Mouse (Mus musculus): ENCODE measurements at regions not wholly inside any gene's neighbourhood (a gene's known extent, or its start where the extent isn't known, plus 50 kb on each side); places are given as distances from the start of the nearest gene placed in this dataset.

DNA sequence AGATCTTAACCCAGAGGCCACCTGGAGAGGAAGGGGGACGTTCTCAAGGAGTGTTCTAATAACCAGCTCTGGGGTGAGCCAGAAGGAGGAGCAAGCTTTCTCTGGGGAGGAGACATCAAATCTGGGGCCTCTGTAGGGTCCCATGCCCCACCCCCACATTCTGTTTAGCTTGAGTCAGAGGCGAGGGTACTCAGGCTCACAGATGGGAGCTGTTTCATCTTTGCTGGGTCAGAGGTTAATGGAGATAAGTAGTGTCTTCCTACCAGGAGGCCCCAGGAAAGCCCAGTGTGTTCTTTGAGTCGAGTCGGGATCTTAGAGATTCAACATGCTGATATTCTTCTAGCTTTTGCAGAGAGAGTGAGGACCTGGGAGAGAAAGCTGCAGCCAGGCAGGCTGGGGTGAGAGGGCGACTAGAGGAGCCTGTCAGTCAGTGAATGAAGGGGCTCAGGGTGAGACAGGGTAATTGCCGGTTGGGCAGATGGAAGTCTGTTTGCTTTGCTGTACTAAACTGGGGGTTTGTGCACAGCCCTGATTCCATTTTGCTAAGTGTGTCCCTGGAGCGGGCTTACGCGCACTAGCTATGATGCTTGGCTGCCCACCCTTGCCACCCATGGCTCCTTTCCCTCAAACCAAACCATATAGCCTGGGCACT, 124.0 kb downstream of the Dact1 start:
- peak; percentile 41 for ATAC-seq (replicated peaks)

DNA sequence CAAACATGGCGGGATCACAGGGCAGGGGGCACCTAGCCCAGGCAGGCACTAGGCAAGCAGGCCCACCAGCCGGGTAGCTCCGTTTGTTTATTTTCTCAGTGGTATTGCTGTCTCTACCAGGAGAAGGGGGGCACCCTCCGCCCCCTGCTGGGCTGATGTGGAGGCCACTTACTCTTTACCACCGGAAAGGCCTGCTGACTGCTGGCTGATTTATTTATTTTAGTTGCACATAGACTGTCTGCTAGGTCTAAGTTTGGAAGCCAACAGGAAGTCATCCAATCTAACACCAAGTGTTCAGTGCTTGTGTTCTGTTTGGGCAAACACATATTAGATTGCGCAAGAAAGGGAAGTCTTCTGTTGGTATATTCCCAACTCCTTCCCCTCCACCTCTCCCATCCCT, 128.6 kb downstream of the Dact1 start:
- no peak for ATAC-seq (replicated peaks)
- H3K4me3 ChIP-seq: no peak overlapping the region
- H3K9me3 ChIP-seq: no peaks in the 10 kb centered on the region
- H3K9ac ChIP-seq (replicated peaks): no peak overlapping the region
- no peaks in the 10 kb centered on the region for H3K27me3 ChIP-seq
- H3K4me2 ChIP-seq (replicated peaks): no peak overlapping the region
- no peak overlapping the region for H3K27ac ChIP-seq (replicated peaks)
- no peaks in the 10 kb centered on the region for H3K36me3 ChIP-seq
- WGBS: 65% methylated on average over 6 of the region's 6 CpGs
- peaks cover 8% of the 10 kb centered on the region; the same call in 1 of the 2 replicates for H3K4me1 ChIP-seq

More for the DNA sequence above, 124.0 kb downstream of the Dact1 start:
- Histone ChIP-seq H3K4me1 (peaks cover 24% of the 10 kb centered on the region), H3K27me3 (no peaks in the 10 kb centered on the region), H3K4me3 (no peak overlapping the region), H3K27ac (replicated peaks) (no peak overlapping the region), H3K36me3 (no peaks in the 10 kb centered on the region), H3K9ac (replicated peaks) (no peak overlapping the region), H3K4me2 (replicated peaks) (no peak overlapping the region), H3K9me3 (no peaks in the 10 kb centered on the region)
- 44% methylated on average over 9 of the region's 9 CpGs for WGBS

GRCm38 (mm10) chr12:71440863-71441262, 131.2 kb downstream of the Dact1 start:
- no peak overlapping the region for H3K9ac ChIP-seq (replicated peaks)
- no peak overlapping the region for H3K4me3 ChIP-seq
- no peaks in the 10 kb centered on the region for H3K9me3 ChIP-seq
- no peaks in the 10 kb centered on the region for H3K27me3 ChIP-seq
- 86% methylated on average over 3 of the region's 3 CpGs for WGBS
- no peaks in the 10 kb centered on the region for H3K4me1 ChIP-seq
- H3K36me3 ChIP-seq: no peaks in the 10 kb centered on the region
- H3K27ac ChIP-seq (replicated peaks): no peak overlapping the region
- H3K4me2 ChIP-seq (replicated peaks): no peak overlapping the region
- ATAC-seq (replicated peaks): no peak

DNA sequence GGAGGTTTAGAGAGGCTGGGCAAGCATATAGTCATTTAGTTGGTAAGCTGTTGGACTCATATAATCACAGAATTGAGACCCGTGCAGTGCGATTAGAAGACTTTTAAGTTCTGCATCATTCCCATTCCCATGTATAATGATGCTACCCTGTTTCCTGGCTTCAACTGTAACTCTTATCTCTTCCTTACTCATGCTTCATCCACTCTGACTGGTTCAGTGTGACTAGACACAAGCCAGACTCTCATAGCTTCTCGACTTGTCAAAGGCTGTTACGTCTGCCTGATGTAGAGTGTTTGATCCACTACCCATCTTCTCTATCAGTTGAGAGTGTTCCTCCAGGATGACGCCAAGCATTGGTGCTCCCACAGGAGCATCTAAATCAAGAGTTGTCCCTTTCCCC, 131.6 kb downstream of the Dact1 start:
- Histone ChIP-seq H3K9ac (replicated peaks) (no peak overlapping the region), H3K27ac (replicated peaks) (no peak overlapping the region), H3K4me3 (no peak overlapping the region), H3K27me3 (no peaks in the 10 kb centered on the region), H3K9me3 (no peaks in the 10 kb centered on the region), H3K36me3 (no peaks in the 10 kb centered on the region), H3K4me2 (replicated peaks) (no peak overlapping the region), H3K4me1 (no peaks in the 10 kb centered on the region)
- no peak for ATAC-seq (replicated peaks)
- 90% methylated on average over 5 of the region's 5 CpGs for WGBS

DNA sequence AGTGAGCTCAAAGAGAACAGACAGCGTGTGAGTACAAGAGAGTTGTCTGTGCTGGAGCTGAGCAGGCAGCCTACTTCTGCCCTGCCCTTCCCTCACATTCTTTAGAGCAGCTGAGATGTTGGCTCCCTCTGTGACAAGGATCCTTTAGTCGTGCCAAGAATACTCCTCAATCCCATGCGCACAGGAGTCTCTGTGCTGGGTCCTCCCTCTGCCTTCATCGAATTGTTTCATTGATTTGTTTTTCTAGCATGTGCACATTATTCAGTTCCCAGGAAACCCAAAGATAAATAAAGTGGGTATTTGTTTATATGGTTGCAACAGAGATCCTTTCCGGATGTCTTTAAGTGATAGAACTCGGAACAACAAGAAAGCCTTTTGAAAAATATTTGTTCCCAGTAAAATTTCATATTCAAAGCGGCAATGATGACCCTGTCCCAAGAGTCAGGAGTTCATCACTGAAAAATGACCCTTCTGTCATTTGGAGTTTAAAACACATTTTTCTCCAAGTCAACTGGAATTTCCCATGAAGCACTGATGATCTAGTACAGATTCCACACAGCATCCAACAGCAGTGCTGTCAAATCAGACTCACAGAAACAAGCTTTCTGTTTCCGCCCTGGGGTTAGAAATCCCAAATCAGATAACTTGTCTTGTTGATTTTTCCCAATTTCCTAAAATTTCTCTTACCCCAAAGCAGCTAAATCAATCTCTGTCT, 136.7 kb downstream of the Dact1 start:
- no peak for ATAC-seq (replicated peaks)
- H3K36me3 ChIP-seq: no peaks in the 10 kb centered on the region
- H3K27ac ChIP-seq (replicated peaks): no peak overlapping the region
- no peaks in the 10 kb centered on the region for H3K9me3 ChIP-seq
- H3K4me2 ChIP-seq (replicated peaks): no peak overlapping the region
- H3K4me3 ChIP-seq: no peak overlapping the region
- no peaks in the 10 kb centered on the region for H3K27me3 ChIP-seq
- H3K9ac ChIP-seq (replicated peaks): no peak overlapping the region
- H3K4me1 ChIP-seq: no peaks in the 10 kb centered on the region
- 70% methylated on average over 8 of the region's 8 CpGs for WGBS

- Histone ChIP-seq H3K9me3 (no peaks in the 10 kb centered on the region), H3K36me3 (no peaks in the 10 kb centered on the region), H3K9ac (replicated peaks) (no peak overlapping the region), H3K27me3 (no peaks in the 10 kb centered on the region), H3K4me1 (no peaks in the 10 kb centered on the region), H3K27ac (replicated peaks) (no peak overlapping the region), H3K4me2 (replicated peaks) (no peak overlapping the region), H3K4me3 (no peak overlapping the region)
- no peak for ATAC-seq (replicated peaks)
- WGBS: 56% methylated on average over 7 of the region's 7 CpGs
These were observed 137.2 kb downstream of the Dact1 start for GRCm38 (mm10) chr12:71446892-71447268.

DNA sequence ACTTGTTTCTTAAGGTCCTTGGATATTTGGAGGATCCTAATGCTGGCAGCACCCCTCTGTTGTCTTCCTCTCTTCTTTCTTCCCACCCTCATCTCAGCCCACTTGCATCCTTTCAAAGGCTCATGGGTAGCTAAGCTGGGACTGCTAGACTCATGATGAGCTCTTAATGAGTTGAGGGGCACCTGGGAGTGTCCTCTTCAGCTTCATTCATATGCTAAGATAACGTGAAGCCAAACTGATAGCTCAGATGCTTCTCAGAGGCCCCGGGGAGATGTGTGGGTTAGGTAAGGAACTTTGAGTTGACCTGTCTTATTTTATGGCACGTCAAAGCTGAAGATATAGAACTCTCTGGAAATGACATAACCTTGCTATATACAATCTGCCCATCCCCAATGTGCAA, 139.3 kb downstream of the Dact1 start:
- no peaks in the 10 kb centered on the region for H3K27me3 ChIP-seq
- no peak overlapping the region for H3K4me3 ChIP-seq
- no peaks in the 10 kb centered on the region for H3K36me3 ChIP-seq
- no peak overlapping the region for H3K9ac ChIP-seq (replicated peaks)
- 69% methylated on average over 3 of the region's 3 CpGs for WGBS
- ATAC-seq (replicated peaks): no peak
- H3K4me2 ChIP-seq (replicated peaks): no peak overlapping the region
- H3K4me1 ChIP-seq: no peaks in the 10 kb centered on the region
- H3K27ac ChIP-seq (replicated peaks): no peak overlapping the region
- H3K9me3 ChIP-seq: no peaks in the 10 kb centered on the region

GRCm38 (mm10) chr12:71450128-71450527, 140.4 kb downstream of the Dact1 start:
- ATAC-seq (replicated peaks): no peak

DNA sequence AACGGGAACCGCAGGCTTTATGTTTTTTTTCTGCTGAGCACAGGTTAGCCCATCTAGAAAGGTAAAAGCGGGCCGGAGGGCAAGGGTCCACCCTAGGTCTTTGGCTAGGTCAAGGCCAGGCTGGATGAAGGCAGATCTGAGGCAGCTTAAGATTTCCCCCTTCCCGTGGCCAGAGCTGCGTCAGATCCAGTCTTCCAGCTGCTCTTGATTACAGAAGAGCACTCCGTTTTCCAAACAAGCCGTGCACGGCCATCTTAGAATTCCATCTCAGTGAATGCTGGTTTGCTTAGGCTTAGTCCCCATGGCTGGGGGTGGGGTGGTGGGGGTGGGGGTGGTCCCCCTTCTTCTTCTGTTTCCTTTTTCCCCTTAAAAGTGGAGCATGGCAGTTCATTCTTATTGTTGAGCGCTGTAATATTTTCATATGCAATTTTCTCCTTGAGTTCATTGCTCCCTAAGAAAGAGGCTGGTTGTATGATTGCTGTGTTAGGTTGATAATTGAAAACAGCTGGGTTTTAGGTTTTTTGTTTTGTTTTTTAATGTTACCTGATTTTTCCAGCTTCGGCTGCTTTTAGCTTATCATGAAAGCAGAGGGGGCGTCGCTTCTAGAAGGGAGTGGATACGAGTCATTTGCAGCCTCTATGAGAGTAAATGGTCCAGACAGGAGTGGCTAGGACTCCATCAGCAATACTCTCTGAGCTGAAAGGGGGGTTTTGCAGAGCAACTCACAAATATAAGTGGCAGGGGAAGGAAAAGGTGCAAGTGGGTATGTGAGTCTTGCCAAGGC, 141.2 kb downstream of the Dact1 start:
- no peaks in the 10 kb centered on the region for H3K4me1 ChIP-seq
- WGBS: 84% methylated on average over 14 of the region's 14 CpGs
- no peak for ATAC-seq (replicated peaks)
- no peak overlapping the region for H3K27ac ChIP-seq (replicated peaks)
- H3K9ac ChIP-seq (replicated peaks): no peak overlapping the region
- no peak overlapping the region for H3K4me2 ChIP-seq (replicated peaks)
- no peak overlapping the region for H3K4me3 ChIP-seq
- no peaks in the 10 kb centered on the region for H3K36me3 ChIP-seq
- H3K9me3 ChIP-seq: no peaks in the 10 kb centered on the region
- no peaks in the 10 kb centered on the region for H3K27me3 ChIP-seq

More at GRCm38 (mm10) chr12:71450128-71450527, 140.4 kb downstream of the Dact1 start:
- H3K9me3 ChIP-seq: no peaks in the 10 kb centered on the region
- no peak overlapping the region for H3K4me3 ChIP-seq
- H3K9ac ChIP-seq (replicated peaks): no peak overlapping the region
- no peak overlapping the region for H3K4me2 ChIP-seq (replicated peaks)
- no peak overlapping the region for H3K27ac ChIP-seq (replicated peaks)
- no peaks in the 10 kb centered on the region for H3K27me3 ChIP-seq
- no peaks in the 10 kb centered on the region for H3K36me3 ChIP-seq
- 75% methylated on average over 4 of the region's 4 CpGs for WGBS
- no peaks in the 10 kb centered on the region for H3K4me1 ChIP-seq

- Histone ChIP-seq H3K4me2 (replicated peaks) (no peak overlapping the region), H3K9me3 (no peaks in the 10 kb centered on the region), H3K27me3 (no peaks in the 10 kb centered on the region), H3K4me1 (peaks cover 3% of the 10 kb centered on the region; the same call in 1 of the 2 replicates), H3K4me3 (no peak overlapping the region), H3K9ac (replicated peaks) (no peak overlapping the region), H3K27ac (replicated peaks) (no peak overlapping the region), H3K36me3 (no peaks in the 10 kb centered on the region)
- WGBS: 87% methylated on average over 6 of the region's 6 CpGs
- no peak for ATAC-seq (replicated peaks)
These were observed 147.2 kb downstream of the Dact1 start for GRCm38 (mm10) chr12:71456900-71457299.

DNA sequence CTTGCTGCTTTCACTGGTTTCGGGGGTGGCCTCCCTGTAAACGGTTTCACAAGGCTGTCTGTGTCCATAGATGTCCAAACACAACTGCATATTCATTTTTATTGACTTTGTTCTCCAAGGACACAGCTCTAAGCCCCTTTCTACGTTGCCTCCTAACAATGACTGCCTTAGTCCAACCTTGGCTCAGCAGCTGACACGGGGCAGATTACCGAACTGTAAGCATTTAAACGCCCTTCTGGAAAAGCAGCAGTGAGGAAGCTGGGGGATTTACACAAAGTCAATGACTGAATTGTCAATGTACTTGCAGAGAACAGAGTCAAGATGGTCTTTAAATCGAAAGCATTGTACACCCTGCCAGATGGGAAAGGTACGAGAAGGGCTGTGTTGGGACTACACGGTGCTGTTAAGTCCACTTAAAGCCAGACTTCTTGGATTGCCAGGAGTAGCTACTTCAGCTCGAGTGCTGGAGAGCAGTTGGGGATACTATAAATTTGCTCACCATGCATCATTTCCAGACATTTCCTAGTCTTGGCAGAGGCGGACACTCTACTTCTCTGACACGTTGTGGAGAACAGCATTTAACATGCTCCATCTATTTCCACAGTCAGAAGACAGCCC, 149.0 kb downstream of the Dact1 start:
- 68% methylated on average over 12 of the region's 12 CpGs for WGBS
- Histone ChIP-seq H3K9ac (replicated peaks) (no peak overlapping the region), H3K4me1 (peaks cover 3% of the 10 kb centered on the region; the same call in 1 of the 2 replicates), H3K27ac (replicated peaks) (no peak overlapping the region), H3K27me3 (no peaks in the 10 kb centered on the region), H3K9me3 (no peaks in the 10 kb centered on the region), H3K4me3 (no peak overlapping the region), H3K4me2 (replicated peaks) (no peak overlapping the region), H3K36me3 (no peaks in the 10 kb centered on the region)
- no peak for ATAC-seq (replicated peaks)

GRCm38 (mm10) chr12:71460643-71461042, 151.0 kb downstream of the Dact1 start:
- no peak overlapping the region for H3K9ac ChIP-seq (replicated peaks)
- H3K4me1 ChIP-seq: peaks cover 3% of the 10 kb centered on the region; the same call in 1 of the 2 replicates
- H3K36me3 ChIP-seq: no peaks in the 10 kb centered on the region
- no peak overlapping the region for H3K4me3 ChIP-seq
- no peaks in the 10 kb centered on the region for H3K27me3 ChIP-seq
- no peaks in the 10 kb centered on the region for H3K9me3 ChIP-seq
- H3K27ac ChIP-seq (replicated peaks): no peak overlapping the region
- H3K4me2 ChIP-seq (replicated peaks): no peak overlapping the region
- 45% methylated on average over 6 of the region's 6 CpGs for WGBS
- ATAC-seq (replicated peaks): no peak

Measured in forebrain, embryonic 15.5 days (tissue).